Mouse (Mus musculus) forebrain, embryonic 14.5 days (tissue): ENCODE measurements around the gene Scgb1b24. TPM values are rescaled to one million over a fixed set of nuclear protein-coding genes. Genes with fewer than 3 reads are reported as not detected.

Experiments
- ATAC-seq: fragments of 200-750 bp; cut with Nextera tagmentation; 2 replicates; pipeline ENCODE4 v1.8.0; 2017; ENCODE audit warnings: mild to moderate bottlenecking, moderate library complexity
- DNase-seq: peaks from one replicate; pipeline ENCODE4 v3.0.0-alpha.2; 2015; ENCODE audit warnings: low spot score
- H3K27ac ChIP-seq: fragments of 300-500 bp; sonication (generic); 2 replicates; pipeline ENCODE4 v1.5.1; 2014; ENCODE audit warnings: low read depth, mild to moderate bottlenecking, control low read depth, low read length, moderate library complexity
- H3K27me3 ChIP-seq: fragments of 300-500 bp; sonication (generic); replicated peaks from 2 replicates; pipeline ENCODE4 v1.6.1; 2014; ENCODE audit warnings: low read length, control low read depth, mixed read lengths; ENCODE audit not compliant: control insufficient read depth, insufficient read depth
- H3K36me3 ChIP-seq: fragments of 300-500 bp; sonication (generic); 2 replicates; pipeline ENCODE4 v1.6.1; 2014; ENCODE audit warnings: low read length, control low read depth; ENCODE audit not compliant: control insufficient read depth, insufficient read depth
- H3K4me1 ChIP-seq: fragments of 300-500 bp; sonication (generic); 2 replicates; pipeline ENCODE4 v1.6.1; 2014; ENCODE audit warnings: antibody characterized with exemption, low read length, control low read depth; ENCODE audit not compliant: control insufficient read depth, insufficient read depth
- H3K4me2 ChIP-seq: fragments of 300-500 bp; sonication (generic); 2 replicates; pipeline ENCODE4 v1.6.1; 2014; ENCODE audit warnings: mild to moderate bottlenecking, control low read depth, low read length
- H3K4me3 ChIP-seq: fragments of 300-500 bp; sonication (generic); 2 replicates; pipeline ENCODE4 v1.5.1; 2014; ENCODE audit warnings: low read depth, low read length, control low read depth
- H3K9ac ChIP-seq: fragments of 300-500 bp; sonication (generic); 2 replicates; pipeline ENCODE4 v1.6.1; 2014; ENCODE audit warnings: mild to moderate bottlenecking, low read length, control low read depth, moderate library complexity
- H3K9me3 ChIP-seq: fragments of 300-500 bp; sonication (generic); replicated peaks from 2 replicates; pipeline ENCODE4 v1.6.1; 2016; ENCODE audit warnings: low read length, control low read depth, mixed read lengths; ENCODE audit not compliant: control insufficient read depth
- WGBS: fragments of 180-500 bp; shearing (Covaris S2); extraction: QIAGEN DNeasy Blood & Tissue Kit; methylation state at CpG from one replicate; pipeline ENCODE4 v1.1.7; 2014; 5-methylcytosine and 5-hydroxymethylcytosine counted together
- polyA plus RNA-seq: library from polyadenylated mRNA; unstranded; fragments of >200 nt; fragmentation: Nextera tagmentation; extraction: Ambion mirVana; gene quantifications from 2 replicates; pipeline ENCODE4 v1.2.1, GENCODE M21; 2014

The Scgb1b24 gene
- polyA plus RNA-seq, result not detected in 2 replicates

DNA sequence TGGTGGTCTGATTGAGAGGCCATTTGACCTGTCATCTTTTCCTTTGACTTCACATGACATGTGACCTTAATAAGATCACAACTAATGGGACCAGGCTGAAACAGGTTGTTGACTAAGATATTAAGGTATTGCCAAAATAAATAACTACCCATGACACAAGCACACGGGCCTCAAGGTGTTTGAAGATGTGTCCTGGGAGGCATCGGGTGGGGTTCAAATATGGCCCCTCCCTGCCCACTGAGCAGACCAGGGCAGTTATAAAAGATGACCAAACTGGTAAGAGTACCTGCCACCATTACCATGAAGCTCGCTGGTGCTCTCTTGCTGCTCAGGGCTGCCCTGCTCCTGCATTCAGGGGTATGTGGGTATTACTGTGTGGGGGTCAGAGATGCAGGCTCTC is at the start of gene Scgb1b24:
Scgb1b24 (plus strand) TSS at position 301 of the 400 bp plus-strand sequence.
- Histone ChIP-seq H3K9ac (no peak within 1 kb of the TSS), H3K27me3 (no peaks in the 10 kb centered on the region), H3K36me3 (no peaks in the 10 kb centered on the region), H3K4me3 (no peak within 1 kb of the TSS), H3K4me2 (no peak within 1 kb of the TSS), H3K27ac (no peak within 1 kb of the TSS), H3K4me1 (no peaks in the 10 kb centered on the region), H3K9me3 (peaks cover 21% of the 10 kb centered on the region)
- 74% methylated on average over 3 of the region's 3 CpGs for WGBS
- ATAC-seq (no peak), DNase-seq (no peak)

DNA sequence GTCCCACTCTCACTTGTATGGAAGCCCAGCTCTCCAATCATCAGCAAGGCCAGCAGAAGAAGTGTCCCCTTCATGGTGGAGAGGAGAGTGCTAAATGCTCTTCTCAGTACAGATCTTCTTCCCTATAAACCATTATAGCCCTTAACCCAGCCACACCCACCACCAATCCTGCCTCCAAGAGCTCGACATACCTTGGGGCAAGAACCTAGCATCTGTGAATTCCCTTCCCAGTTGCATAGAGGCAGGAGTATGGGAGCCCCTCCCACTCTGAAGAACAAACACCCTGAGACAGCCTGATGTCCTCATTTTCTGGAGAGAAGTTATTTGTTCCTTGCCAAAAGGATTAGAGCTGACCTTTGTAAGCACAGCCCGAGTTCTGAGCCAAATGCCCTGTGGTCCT is 4.4 kb upstream of the Scgb1b24 start, which contains the start of gene Scgb2b24:
Scgb2b24 (minus strand) TSS at position 101 of the 400 bp plus-strand sequence.
- peaks cover 21% of the 10 kb centered on the region for H3K9me3 ChIP-seq
- H3K27me3 ChIP-seq, result no peaks in the 10 kb centered on the region
- no peak within 1 kb of the TSS for H3K4me2 ChIP-seq
- H3K4me3 ChIP-seq, result no peak within 1 kb of the TSS
- no peak within 1 kb of the TSS for H3K9ac ChIP-seq
- H3K36me3 ChIP-seq, result no peaks in the 10 kb centered on the region
- ATAC-seq (no peak), DNase-seq (no peak)
- H3K27ac ChIP-seq, result no peak within 1 kb of the TSS
- WGBS, result 81% methylated on average over 2 of the region's 2 CpGs
- no peaks in the 10 kb centered on the region for H3K4me1 ChIP-seq

Other genes with a start within 250 kb of the Scgb1b24 start
- not detected in 2 replicates for gene Scgb2b21, start 223.3 kb upstream of the Scgb1b24 start, polyA plus RNA-seq
- not detected in 2 replicates for gene Scgb2b24, start 4.5 kb upstream of the Scgb1b24 start, polyA plus RNA-seq
- not detected in 2 replicates for gene Scgb2b26, start 201.2 kb downstream of the Scgb1b24 start, polyA plus RNA-seq